Mouse (Mus musculus): ENCODE results near the gene Gm815. TPM values are rescaled to one million over a fixed set of nuclear protein-coding genes. Genes with fewer than 3 reads are reported as not detected.

The Gm815 gene
- polyA plus RNA-seq (2012; rRNA removed): not detected in 2 replicates

DNA sequence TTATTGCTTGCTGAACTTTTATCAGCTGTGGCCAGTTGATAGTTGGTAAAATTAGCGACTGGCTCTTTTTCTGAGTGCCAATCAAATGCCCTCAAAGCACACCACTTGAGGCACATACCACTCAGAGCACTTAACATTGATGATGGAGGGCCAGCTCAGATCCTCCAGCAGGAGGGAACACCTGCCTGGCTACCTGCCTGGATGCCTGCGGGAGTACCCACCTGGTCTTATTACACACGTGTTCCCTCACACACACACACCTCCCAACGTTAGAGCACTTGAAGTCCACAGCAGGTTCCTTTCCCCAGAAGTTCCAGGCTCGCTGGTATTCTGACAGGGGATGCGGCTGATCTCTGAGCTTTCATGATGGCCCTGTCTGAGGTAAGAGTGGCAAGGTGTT, at the start of gene Gm815:
Gene Gm815 (plus strand): TSS at position 266 of the 400 bp plus-strand sequence.
- DNase-seq (ENCODE audit: extremely low spot score in 1 of 2, low spot score in 1 of 2): no peak

- DNase-seq (ENCODE audit: extremely low spot score in 1 of 2, low spot score in 1 of 2): no peak
Observed at GRCm38 (mm10) chr19:26837626-26838025, 48.1 kb upstream of the Gm815 start.

DNA sequence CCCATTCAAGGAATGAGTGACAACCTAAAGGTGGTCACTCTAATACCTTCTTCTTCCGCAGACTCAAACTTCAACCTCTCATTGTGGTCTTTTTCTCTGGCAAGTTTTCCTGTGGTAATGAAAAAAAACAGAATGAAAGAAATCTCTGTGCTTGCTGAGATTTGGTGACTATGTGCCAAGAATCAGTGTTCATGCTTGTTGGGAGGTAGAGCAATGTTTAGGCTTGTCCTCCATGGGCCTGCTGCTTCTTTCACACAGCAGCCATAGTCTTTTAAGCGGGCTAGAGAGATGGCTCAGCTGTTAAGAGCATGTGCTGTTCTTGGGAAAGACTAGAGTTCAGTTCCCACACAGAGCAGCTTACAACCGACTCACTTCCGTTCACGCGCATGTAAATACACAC, 41.8 kb upstream of the Gm815 start:
- DNase-seq (ENCODE audit: extremely low spot score in 1 of 2, low spot score in 1 of 2): no peak

DNA sequence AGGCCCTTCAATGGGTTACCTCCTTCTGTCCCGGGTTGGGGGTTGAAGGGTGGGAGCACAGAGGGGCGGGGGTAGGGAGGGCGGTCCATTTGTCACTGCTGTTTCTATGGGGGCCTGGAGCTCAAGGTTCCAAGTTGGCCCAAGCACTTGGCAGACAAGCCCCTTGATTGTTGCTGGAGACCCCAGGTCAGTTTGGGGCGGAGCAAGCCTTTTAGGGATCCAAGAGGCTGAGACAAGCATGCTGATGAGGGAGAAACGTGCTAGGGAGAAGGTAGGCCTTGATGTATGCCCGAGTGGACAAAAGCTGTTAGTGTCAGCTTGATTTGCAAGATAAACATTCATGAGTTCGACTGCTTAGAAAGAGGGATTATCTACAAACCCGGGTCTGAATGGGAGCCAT, 40.9 kb upstream of the Gm815 start:
- no peak for DNase-seq (ENCODE audit: extremely low spot score in 1 of 2, low spot score in 1 of 2)

DNA sequence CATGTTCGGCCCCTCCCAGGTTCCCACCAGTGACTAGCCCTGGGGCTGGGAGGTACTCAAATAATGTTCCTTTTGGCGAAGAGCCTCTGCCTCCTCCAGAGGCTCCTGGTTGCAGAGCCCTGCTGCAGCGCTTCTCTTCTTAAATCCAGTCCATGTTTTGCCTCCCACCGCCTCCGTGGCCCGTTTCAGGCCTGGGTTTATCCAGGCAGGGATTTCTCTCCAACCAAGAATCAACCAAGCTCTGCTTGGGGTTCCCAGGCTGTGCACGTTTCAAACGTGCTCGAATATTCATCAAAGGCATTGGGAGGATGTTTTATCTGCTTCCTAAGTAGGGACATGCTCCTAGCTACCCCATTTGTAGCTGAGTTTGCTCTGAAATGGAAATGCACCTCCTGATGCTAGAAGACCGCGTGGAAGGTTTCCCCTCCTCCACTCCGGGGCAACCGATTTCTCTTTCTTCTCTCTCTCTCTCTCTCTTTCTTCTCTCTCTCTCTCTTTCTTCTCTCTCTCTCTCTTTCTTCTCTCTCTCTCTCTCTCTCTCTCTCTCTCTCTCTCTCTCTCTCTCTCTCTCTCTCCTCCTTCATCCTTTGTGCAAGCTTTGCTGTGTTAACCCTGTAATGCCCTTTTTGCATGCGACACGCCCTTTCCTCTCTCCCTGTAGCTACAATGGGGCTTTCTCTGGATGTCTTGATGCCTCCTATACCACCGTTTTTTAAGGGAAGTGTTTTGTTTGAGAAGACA, 40.2 kb upstream of the Gm815 start:
- peak; percentile 61 to 94 for DNase-seq (ENCODE audit: extremely low spot score in 1 of 2, low spot score in 1 of 2)

DNA sequence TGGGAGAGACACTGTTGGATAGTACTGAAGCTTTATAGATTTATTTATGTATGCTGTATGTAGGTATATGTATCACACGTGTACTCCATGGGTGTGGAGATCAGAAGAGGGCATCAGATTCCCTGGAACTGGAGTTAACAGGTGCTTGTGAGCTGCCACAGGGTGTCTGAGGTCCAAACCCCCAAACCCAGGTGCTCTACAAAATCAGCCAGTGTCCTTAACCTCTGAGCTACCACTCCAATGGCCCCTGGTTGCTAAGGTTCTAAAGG, 39.7 kb upstream of the Gm815 start:
- no peak for DNase-seq (ENCODE audit: extremely low spot score in 1 of 2, low spot score in 1 of 2)

DNA sequence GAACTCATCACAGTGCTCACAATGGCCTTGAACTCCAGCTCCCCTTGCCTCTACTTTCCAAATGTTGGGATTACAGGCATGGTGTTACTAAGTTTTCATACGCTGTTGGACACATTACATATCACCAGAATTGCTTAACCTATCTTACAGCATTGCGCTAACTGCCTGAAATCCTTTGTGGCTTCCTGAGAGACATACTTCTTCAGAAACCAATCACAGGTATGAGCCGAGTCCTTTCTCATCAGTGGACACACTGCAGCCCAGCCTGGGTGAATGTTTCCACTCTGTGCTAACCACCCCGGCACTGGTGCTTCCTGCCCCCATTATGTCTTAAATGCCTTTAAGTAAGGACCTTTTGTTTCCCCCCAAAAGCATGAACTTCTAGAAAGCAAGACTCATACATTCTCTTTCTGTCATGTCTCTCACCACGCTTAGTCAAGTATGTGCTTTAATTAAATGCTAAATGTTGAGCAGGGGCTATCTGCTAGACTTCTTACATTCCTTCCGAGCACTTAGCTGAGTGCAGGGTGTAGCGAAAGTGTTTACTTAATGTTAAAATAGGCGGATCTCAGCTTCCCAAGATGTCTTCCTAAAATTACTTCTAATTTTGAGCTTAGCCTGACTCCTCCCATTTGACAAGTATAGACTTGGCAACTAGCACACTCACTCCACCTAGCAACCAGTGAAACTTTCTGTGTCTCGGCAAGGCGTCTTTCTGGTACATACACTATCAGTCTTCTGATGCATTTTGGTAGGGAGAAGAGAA, 34.5 kb upstream of the Gm815 start:
- DNase-seq (ENCODE audit: extremely low spot score in 1 of 2, low spot score in 1 of 2): peak in 1 of 2 experiments; percentile 30

- DNase-seq (ENCODE audit: extremely low spot score in 1 of 2, low spot score in 1 of 2): no peak
Observed at GRCm38 (mm10) chr19:26852325-26852900, 33.3 kb upstream of the Gm815 start.

GRCm38 (mm10) chr19:26853701-26854282, 31.9 kb upstream of the Gm815 start:
- DNase-seq (ENCODE audit: extremely low spot score in 1 of 2, low spot score in 1 of 2): no peak

DNA sequence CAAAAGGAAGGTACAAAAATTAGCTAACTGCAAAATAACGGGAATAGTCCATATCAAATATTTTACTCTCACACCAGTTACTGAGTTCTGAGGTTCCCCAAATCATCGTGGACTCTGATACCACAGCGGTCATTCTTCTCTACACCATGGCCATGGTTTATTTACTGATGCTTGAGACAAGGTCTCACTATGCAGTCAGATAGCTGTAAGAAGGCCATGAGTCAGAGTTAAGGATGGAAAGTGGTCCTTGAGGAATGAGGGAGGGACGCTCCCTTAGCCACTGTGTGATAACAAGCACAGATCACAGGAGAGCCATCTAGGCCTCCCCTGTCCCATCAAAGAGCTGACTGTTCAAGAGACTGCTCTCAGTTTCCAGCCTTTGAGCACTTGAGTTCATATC, 31.0 kb upstream of the Gm815 start:
- DNase-seq (ENCODE audit: extremely low spot score in 1 of 2, low spot score in 1 of 2): no peak

DNA sequence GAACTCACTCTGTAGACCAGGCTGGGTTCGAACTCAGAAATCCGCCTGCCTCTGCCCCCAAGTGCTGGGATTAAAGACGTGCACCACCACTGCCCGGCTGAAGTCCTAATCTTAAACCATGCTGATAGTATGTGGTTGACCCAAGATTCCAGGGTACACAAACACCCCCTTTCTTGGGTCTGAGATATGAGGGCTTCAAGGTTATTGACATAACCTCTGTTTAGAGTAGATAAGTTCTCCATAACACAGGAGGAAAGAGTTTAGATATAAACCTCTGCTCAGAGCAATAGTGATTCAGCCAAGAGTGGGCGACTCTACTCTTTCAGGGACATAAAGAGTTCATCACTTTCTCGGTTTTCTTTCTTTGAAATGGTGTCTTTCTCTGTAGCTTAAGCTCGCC, 30.5 kb upstream of the Gm815 start:
- DNase-seq (ENCODE audit: extremely low spot score in 1 of 2, low spot score in 1 of 2): no peak

DNA sequence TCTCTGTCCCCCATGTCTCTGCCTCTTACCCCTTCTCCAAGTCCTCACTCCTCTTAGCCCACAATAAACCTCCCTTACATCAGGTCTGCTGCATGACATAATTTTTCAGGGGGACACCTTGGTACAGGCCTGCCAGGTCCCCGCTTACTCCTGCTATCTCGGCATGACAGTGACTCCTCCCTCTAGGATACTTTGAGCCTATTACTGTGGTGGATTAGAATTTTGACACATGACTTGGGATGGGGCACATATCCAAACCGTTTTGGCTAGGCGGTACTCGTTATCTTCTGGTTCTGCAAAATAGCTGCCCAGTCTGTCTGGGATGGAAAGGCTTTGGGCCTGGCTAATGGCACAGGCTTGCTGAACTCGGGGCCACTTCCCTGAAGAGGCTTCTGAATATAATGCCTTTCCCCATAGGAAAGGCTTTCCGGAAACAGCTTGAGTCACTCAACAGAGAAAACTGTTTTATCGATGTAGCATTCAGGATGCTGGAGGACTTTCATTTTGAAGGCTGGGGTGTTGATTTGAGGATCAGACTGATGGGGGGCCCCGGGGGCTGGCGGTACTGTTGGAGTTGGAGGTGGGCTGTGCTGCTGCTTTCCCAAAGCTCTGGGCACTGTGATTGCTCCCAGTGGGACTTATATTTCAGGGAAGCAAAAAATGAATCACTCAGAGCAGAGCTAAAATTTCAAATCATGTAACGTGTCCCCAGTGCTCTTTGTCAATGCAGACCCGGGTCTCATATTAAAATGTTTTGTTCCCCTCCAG, 27.1 kb upstream of the Gm815 start:
- no peak for DNase-seq (ENCODE audit: extremely low spot score in 1 of 2, low spot score in 1 of 2)

DNA sequence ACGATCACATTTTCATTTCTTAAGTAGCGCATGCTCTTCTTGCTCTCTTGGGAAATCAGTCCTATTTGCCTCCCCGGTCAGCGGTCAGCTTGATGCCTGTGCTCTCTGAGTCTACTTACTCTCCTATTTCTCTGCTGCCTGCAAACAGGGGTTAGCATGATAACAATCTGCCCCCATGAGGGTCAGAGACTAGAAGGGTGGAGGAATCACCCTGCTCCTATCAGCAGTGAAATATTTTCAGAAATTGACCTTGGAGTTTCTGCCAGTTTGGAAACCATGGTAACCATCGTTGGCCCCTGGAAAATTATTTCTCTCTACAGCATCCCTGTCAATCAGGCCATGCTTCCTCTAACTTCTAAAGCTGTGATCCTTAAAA, 26.5 kb upstream of the Gm815 start:
- DNase-seq (ENCODE audit: extremely low spot score in 1 of 2, low spot score in 1 of 2): no peak

DNA sequence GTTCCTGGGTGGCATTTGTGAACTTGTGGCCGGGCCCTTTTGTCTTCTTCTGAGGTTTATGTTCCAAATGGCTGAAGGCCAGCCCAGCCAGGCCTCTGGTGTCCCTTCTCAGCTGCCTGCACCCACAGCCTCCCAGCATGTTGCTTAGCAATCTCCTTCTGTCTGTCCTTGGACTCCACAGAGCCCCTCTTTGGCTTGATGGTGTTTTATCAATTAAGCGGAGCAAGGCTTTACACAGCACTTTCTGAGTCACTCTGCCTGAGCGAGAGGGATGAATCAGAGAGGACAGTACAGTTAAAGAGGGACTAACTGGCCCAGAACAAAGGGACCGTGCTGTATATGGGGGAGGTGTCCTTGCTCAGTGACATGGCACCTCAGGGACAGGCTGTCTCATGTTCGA, 22.0 kb upstream of the Gm815 start:
- peak in 1 of 2 experiments; percentile 11 for DNase-seq (ENCODE audit: extremely low spot score in 1 of 2, low spot score in 1 of 2)

GRCm38 (mm10) chr19:26864975-26865690, 20.5 kb upstream of the Gm815 start:
- no peak for DNase-seq (ENCODE audit: extremely low spot score in 1 of 2, low spot score in 1 of 2)

DNA sequence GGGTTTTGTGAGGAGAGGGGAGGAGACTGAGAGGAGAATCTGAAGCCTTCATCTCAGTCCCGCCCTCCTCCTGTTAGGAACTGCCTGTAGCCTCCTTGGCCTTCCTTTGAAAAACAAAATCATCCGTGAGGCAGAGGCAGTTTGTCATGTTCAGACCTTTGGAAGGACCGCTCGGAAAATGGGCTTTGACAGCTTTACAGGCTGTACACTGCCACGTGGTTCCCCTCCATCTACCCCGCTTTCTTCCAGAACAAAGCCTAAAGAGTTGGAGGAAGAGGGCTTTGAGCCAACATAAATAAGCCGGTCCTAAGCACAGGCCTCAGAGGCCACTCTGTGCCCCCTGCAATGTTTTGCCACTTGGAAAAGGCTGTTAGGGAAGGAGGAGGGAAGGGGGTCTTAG, 19.9 kb upstream of the Gm815 start:
- DNase-seq (ENCODE audit: extremely low spot score in 1 of 2, low spot score in 1 of 2): no peak

- DNase-seq (ENCODE audit: extremely low spot score in 1 of 2, low spot score in 1 of 2): no peak
Observed at GRCm38 (mm10) chr19:26869591-26869990, 16.1 kb upstream of the Gm815 start.

GRCm38 (mm10) chr19:26870280-26870679, 15.4 kb upstream of the Gm815 start:
- DNase-seq (ENCODE audit: extremely low spot score in 1 of 2, low spot score in 1 of 2): no peak

GRCm38 (mm10) chr19:26871096-26871495, 14.6 kb upstream of the Gm815 start:
- DNase-seq (ENCODE audit: extremely low spot score in 1 of 2, low spot score in 1 of 2): no peak

DNA sequence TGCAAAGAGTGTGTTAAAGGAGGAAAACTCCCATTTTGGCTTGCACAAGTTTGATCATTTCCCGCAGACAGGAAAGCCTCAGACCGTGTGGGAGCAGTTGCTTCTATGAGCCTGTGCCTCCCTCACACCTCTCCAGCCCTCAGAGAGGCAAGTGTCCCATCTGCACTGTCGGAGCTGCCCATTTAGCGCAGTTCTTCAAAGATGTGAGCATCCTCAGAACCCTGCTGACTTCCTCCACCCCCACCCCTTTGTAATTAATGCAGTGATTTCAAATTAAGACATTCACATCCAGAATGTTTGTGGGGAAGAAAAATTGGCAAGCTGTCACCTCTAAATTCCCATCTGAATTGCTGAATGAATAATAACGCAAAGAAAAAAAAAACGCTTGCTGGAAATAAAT, 12.8 kb upstream of the Gm815 start:
- peak in 1 of 2 experiments; percentile 51 for DNase-seq (ENCODE audit: extremely low spot score in 1 of 2, low spot score in 1 of 2)

All from frontal cortex, adult 2 months (tissue).